Mouse (Mus musculus) olfactory bulb, adult 2 months (tissue): ENCODE data around the gene She. TPM values are rescaled to one million over a fixed set of nuclear protein-coding genes. Genes with fewer than 3 reads are reported as not detected.

Experiments used
- H3K27ac ChIP-seq: fragments of 200-500 bp; 2 replicates; pipeline ENCODE4 v1.5.1; 2012; ENCODE audit warnings: low read depth, low read length; ENCODE audit not compliant: insufficient read depth
- H3K4me1 ChIP-seq: fragments of 200-500 bp; 2 replicates; pipeline ENCODE4 v1.6.1; 2012; ENCODE audit warnings: low read length; ENCODE audit not compliant: control insufficient read depth, insufficient read depth
- H3K4me3 ChIP-seq: fragments of 200-500 bp; 2 replicates; pipeline ENCODE4 v1.5.1; 2012; ENCODE audit warnings: mild to moderate bottlenecking, low read depth, low read length, moderate library complexity; ENCODE audit not compliant: insufficient read depth
- CTCF ChIP-seq: fragments of 200-500 bp; IDR thresholded peaks from 2 replicates; pipeline ENCODE4 v1.5.1; 2012; ENCODE audit warnings: low read depth, mild to moderate bottlenecking, low read length, moderate library complexity; ENCODE audit not compliant: insufficient read depth
- POLR2A ChIP-seq: fragments of 200-500 bp; IDR thresholded peaks from 2 replicates; pipeline ENCODE4 v1.6.1; 2012; ENCODE audit warnings: mild to moderate bottlenecking, low read depth, low read length, moderate library complexity; ENCODE audit not compliant: insufficient read depth
- WGBS: fragments of 180-500 bp; shearing (Covaris S2); methylation state at CpG from one replicate; pipeline ENCODE4 v1.1.7; 2018; 5-methylcytosine and 5-hydroxymethylcytosine counted together
- polyA plus RNA-seq: library from polyadenylated mRNA; stranded (reverse); fragments of >200 nt; gene quantifications from 2 replicates; pipeline ENCODE4 v1.2.4, GENCODE M21; 2012; ENCODE audit warnings: low replicate concordance; ENCODE audit not compliant: missing spikeins, insufficient read depth, insufficient read length

The She gene
- polyA plus RNA-seq, 1 experiment: not detected

- Histone ChIP-seq H3K27ac (peak overlapping the region; percentile 39; the same call in 1 of the 2 replicates), H3K4me1 (peaks cover 26% of the 10 kb centered on the region), H3K4me3 (no peak overlapping the region)
- WGBS: 82% methylated on average over 9 of the region's 9 CpGs
- TF ChIP-seq POLR2A: no peak
- TF ChIP-seq CTCF: no peak
Measured at GRCm38 (mm10) chr3:89863716-89864509, 32.7 kb downstream of the She start.

DNA sequence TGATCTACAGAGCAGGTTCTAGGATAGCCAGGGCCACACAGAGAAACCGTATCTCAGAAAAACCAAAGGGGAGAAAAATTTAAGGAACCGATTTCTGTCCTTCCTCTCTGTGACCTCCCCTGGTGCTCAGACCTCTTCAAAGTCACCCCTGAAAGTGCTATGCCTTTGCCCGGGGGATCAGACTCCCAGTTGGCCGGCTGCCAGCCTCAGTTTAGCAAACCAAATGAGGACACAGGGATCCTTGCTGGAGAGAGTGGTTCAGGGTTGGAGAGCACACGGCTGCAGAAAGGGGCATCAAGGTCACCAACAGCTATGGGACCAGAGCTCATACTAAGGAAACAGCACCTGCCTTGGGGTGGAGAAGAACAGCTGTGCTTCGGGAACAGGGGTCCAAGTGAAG, 33.9 kb downstream of the She start:
- no peak overlapping the region for H3K27ac ChIP-seq
- H3K4me1 ChIP-seq: peaks cover 25% of the 10 kb centered on the region
- WGBS: 46% methylated on average over 6 of the region's 6 CpGs
- no peak overlapping the region for H3K4me3 ChIP-seq
- TF ChIP-seq CTCF: no peak
- no peak for TF ChIP-seq POLR2A

DNA sequence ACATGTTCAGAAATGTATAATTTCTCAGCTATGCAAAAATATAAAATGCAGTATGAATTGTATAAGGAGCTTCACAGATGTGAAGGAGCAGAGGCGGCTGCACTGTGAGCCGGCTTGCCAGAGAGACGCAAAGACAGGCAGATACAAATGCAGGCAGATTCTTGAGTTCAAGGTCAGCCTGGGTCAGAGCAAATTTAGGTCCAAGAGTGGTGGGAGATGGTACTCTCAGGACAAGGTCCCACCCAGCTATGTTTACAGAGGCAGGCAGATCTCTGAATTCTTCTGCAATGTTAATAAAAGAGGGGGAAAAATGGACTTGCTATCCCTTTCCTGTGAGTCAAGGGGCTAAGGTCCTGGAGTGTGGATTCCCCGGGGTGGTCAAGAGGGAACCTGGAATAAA, 34.6 kb downstream of the She start:
- 67% methylated on average over 4 of the region's 4 CpGs for WGBS
- H3K4me3 ChIP-seq: no peak overlapping the region
- TF ChIP-seq CTCF: no peak
- TF ChIP-seq POLR2A: no peak
- peaks cover 21% of the 10 kb centered on the region for H3K4me1 ChIP-seq
- no peak overlapping the region for H3K27ac ChIP-seq

- TF ChIP-seq POLR2A (no peak), CTCF (no peak)
- H3K27ac ChIP-seq: no peak overlapping the region
Measured at GRCm38 (mm10) chr3:89867651-89868050, 36.5 kb downstream of the She start.

DNA sequence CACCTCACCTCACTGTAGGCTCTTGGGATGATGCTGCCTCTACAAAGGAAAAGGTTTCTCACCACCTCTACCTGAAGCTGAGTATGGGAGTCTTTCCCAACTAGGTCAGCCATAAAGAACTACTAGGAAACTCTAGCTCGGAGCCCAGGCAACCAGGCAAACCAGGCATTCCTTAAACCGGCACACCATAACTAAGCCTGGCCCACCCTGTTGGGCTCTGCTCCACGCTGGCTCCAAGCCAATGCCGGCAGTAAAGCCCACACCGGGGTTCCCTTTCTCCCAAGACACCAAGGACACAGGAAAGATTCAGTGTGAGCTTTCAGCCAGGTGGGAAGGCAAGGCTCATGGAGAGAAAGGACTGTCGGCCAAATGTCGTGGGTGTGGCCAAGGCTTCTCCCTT, 37.2 kb downstream of the She start:
- no peak overlapping the region for H3K27ac ChIP-seq
- 28% methylated on average over 7 of the region's 7 CpGs for WGBS
- no peak overlapping the region for H3K4me3 ChIP-seq
- H3K4me1 ChIP-seq: peaks cover 12% of the 10 kb centered on the region
- no peak for TF ChIP-seq POLR2A
- TF ChIP-seq CTCF: no peak

More at GRCm38 (mm10) chr3:89867651-89868050, 36.5 kb downstream of the She start:
- H3K4me3 ChIP-seq: no peak overlapping the region
- WGBS: 37% methylated on average over 4 of the region's 4 CpGs
- peaks cover 12% of the 10 kb centered on the region for H3K4me1 ChIP-seq

DNA sequence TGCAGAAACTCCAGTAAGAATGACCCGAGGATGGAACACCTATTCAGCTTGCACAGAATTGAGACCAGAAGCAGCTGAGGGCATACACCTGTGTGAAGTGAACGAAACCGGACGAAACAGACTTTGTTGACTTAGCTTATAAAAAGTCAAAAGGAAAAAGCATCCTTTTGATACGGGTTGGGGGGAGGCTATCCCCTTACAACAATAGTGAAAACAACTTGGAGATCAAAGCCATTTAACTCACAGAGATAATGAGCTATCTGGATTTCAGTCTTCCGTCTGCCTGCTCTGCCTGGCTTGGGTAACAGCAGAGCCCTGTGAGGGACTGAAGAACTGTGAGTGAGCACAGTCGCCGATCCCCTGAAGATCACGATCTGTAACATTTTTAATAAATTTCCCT, 37.8 kb downstream of the She start:
- WGBS: 67% methylated on average over 9 of the region's 9 CpGs
- H3K4me3 ChIP-seq: no peak overlapping the region
- H3K4me1 ChIP-seq: peaks cover 12% of the 10 kb centered on the region
- no peak for TF ChIP-seq POLR2A
- no peak for TF ChIP-seq CTCF
- H3K27ac ChIP-seq: no peak overlapping the region

DNA sequence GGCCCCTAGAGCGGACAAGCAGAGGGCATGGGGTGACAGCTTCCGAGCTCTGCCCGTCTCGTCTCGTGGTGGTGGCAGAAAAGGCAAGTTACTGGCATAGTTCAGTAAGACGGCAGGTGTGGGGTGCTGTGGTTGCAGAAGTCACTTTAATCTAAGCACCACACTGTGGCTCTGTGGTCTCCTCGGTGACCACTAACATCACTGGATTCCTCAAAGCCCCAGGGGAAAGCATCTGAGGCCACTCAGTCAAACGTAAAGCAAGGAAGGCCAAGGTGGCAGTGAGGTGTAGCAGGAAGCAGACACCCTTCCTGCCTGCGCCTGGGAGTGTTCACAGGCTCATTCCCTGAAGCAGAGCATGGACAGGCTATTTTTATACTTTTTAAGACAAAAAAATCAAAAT, 38.4 kb downstream of the She start:
- 80% methylated on average over 9 of the region's 9 CpGs for WGBS
- Histone ChIP-seq H3K4me1 (peaks cover 12% of the 10 kb centered on the region), H3K4me3 (no peak overlapping the region), H3K27ac (no peak overlapping the region)
- no peak for TF ChIP-seq POLR2A
- no peak for TF ChIP-seq CTCF

GRCm38 (mm10) chr3:89870472-89871271, 39.5 kb downstream of the She start:
- WGBS: 91% methylated on average over 22 of the region's 22 CpGs
- Histone ChIP-seq H3K4me1 (peaks cover 5% of the 10 kb centered on the region), H3K27ac (no peak overlapping the region), H3K4me3 (no peak overlapping the region)
- TF ChIP-seq CTCF: no peak

GRCm38 (mm10) chr3:89871339-89871914, 40.3 kb downstream of the She start:
- WGBS: 86% methylated on average over 8 of the region's 8 CpGs
- no peak for TF ChIP-seq CTCF
- no peak for TF ChIP-seq POLR2A
- peaks cover 5% of the 10 kb centered on the region for H3K4me1 ChIP-seq
- H3K27ac ChIP-seq: no peak overlapping the region
- H3K4me3 ChIP-seq: no peak overlapping the region
